Mouse (Mus musculus) small intestine, adult 2 months (tissue): ENCODE data around the gene Dmtf1.
"Not testable (repeated sequence)": the region's sequence is repeated elsewhere in the genome, so short reads cannot be mapped to it uniquely, and the experiment has no call there.

Source experiments
- CTCF ChIP-seq: fragments of 200-500 bp; IDR thresholded peaks from 2 replicates; pipeline ENCODE4 v1.5.1; 2012; ENCODE audit warnings: low read depth, mild to moderate bottlenecking, control low read depth, inconsistent platforms, low read length, moderate library complexity, mixed read lengths; ENCODE audit not compliant: insufficient replicate concordance, insufficient read length; ENCODE audit errors: extremely low read depth
- POLR2A ChIP-seq: fragments of 200-500 bp; IDR thresholded peaks from 2 replicates; pipeline ENCODE4 v1.6.1; 2012; ENCODE audit warnings: low read depth, mild to moderate bottlenecking, control low read depth, inconsistent platforms, low read length, moderate library complexity

GRCm38 (mm10) chr5:9165151-9165550 is 3.6 kb upstream of the Dmtf1 start:
- TF ChIP-seq CTCF, POLR2A: not testable (repeated sequence)
